Mouse (Mus musculus): ENCODE measurements around the gene Egfl8. TPM values are rescaled to one million over a fixed set of nuclear protein-coding genes. Genes with fewer than 3 reads are reported as not detected.

Egfl8 gene
- total RNA-seq, 2 experiments from 2014 or later = 1.5 to 1.9 TPM

- H3K4me3 ChIP-seq = peak overlapping the region; percentile 94
- no peak for TF ChIP-seq CTCF (IDR thresholded peaks at IDR 0.05)
- intact Hi-C loops (cut with DNase I) = loop anchor here (10.0 kb wide), 1 partner anchor 189 kb away; the partner anchor contains the start of genes Dxo and Stk19
- peak; percentile 45 for DNase-seq
- peak overlapping the region; percentile 91 for H3K27ac ChIP-seq
Observed at GRCm38 (mm10) chr17:34645831-34646511, 30.2 kb upstream of the Egfl8 start.

- intact Hi-C loops (cut with DNase I) = loop anchor here (10.0 kb wide), 1 partner anchor 189 kb away; the partner anchor contains the start of genes Dxo and Stk19
- H3K27ac ChIP-seq = peak overlapping the region; percentile 91
- TF ChIP-seq CTCF (IDR thresholded peaks at IDR 0.05) = no peak
- peak; percentile 12 for DNase-seq
- peak overlapping the region; percentile 94 for H3K4me3 ChIP-seq
Observed at GRCm38 (mm10) chr17:34645256-34645829, 29.6 kb upstream of the Egfl8 start.

- H3K4me3 ChIP-seq = peak within 1 kb of the TSS; percentile 94
- intact Hi-C loops (cut with DNase I) = loop anchor here (10.0 kb wide), 1 partner anchor 190 kb away; the partner anchor contains the start of genes Dxo and Stk19
- H3K27ac ChIP-seq = peak within 1 kb of the TSS; percentile 91
- peak; percentile 96 for DNase-seq
- TF ChIP-seq CTCF (IDR thresholded peaks at IDR 0.05) = no peak
Observed at GRCm38 (mm10) chr17:34644608-34645007, 28.8 kb upstream of the Egfl8 start, which contains the start of gene Fkbpl. Gene Fkbpl (plus strand): TSS chr17:34644764.

- Histone ChIP-seq H3K27ac (no peak overlapping the region), H3K4me3 (peak overlapping the region; percentile 94; the same call in 1 of the 2 replicates)
- TF ChIP-seq CTCF (IDR thresholded peaks at IDR 0.05) = no peak
- intact Hi-C loops (cut with DNase I) = loop anchor here (10.0 kb wide), 1 partner anchor 191 kb away; the partner anchor contains the start of genes Dxo and Stk19
- DNase-seq = peak; percentile 19
Observed at GRCm38 (mm10) chr17:34643944-34644343, 28.2 kb upstream of the Egfl8 start.

- no peak overlapping the region for H3K27ac ChIP-seq
- no peak for DNase-seq
- no peak for TF ChIP-seq CTCF (IDR thresholded peaks at IDR 0.05)
- intact Hi-C loops (cut with DNase I) = loop anchor here (10.0 kb wide), 1 partner anchor 191 kb away; the partner anchor contains the start of genes Dxo and Stk19
- H3K4me3 ChIP-seq = no peak overlapping the region
Observed at GRCm38 (mm10) chr17:34643379-34643778, 27.6 kb upstream of the Egfl8 start.

GRCm38 (mm10) chr17:34641945-34642344 lies 26.2 kb upstream of the Egfl8 start:
- Histone ChIP-seq H3K4me3 (no peak overlapping the region), H3K27ac (peak overlapping the region; percentile 73; the same call in 1 of the 2 replicates)
- intact Hi-C loops (cut with DNase I) = loop anchor here (10.0 kb wide), 1 partner anchor 193 kb away; the partner anchor contains the start of genes Dxo and Stk19
- TF ChIP-seq CTCF (IDR thresholded peaks at IDR 0.05) = no peak
- no peak for DNase-seq

GRCm38 (mm10) chr17:34640778-34641601 lies 25.2 kb upstream of the Egfl8 start:
- DNase-seq = peak; percentile 30
- Histone ChIP-seq H3K4me3 (no peak overlapping the region), H3K27ac (peak overlapping the region; percentile 73)
- intact Hi-C loops (cut with DNase I) = loop anchor here (10.0 kb wide), 1 partner anchor 194 kb away; the partner anchor contains the start of genes Dxo and Stk19
- peak; percentile 18; the same call in 1 of the 2 replicates for TF ChIP-seq CTCF (IDR thresholded peaks at IDR 0.05)

GRCm38 (mm10) chr17:34639461-34640255 lies 23.9 kb upstream of the Egfl8 start:
- TF ChIP-seq CTCF (IDR thresholded peaks at IDR 0.05) = no peak
- intact Hi-C loops (cut with DNase I) = loop anchor here (10.0 kb wide), 1 partner anchor 195 kb away; the partner anchor contains the start of genes Dxo and Stk19
- Histone ChIP-seq H3K27ac (peak overlapping the region; percentile 38; the same call in 1 of the 2 replicates), H3K4me3 (no peak overlapping the region)
- DNase-seq = peak; percentile 14

- TF ChIP-seq CTCF (IDR thresholded peaks at IDR 0.05) = no peak
- DNase-seq = peak; percentile 9
- Histone ChIP-seq H3K27ac (no peak overlapping the region), H3K4me3 (no peak overlapping the region)
- intact Hi-C loops (cut with DNase I) = no loop called here
Observed at GRCm38 (mm10) chr17:34637459-34637858, 21.7 kb upstream of the Egfl8 start.

- intact Hi-C loops (cut with DNase I) = no loop called here
- no peak for TF ChIP-seq CTCF (IDR thresholded peaks at IDR 0.05)
- Histone ChIP-seq H3K27ac (no peak overlapping the region), H3K4me3 (no peak overlapping the region)
- DNase-seq = no peak
Observed at GRCm38 (mm10) chr17:34635671-34636070, 19.9 kb upstream of the Egfl8 start.

- intact Hi-C loops (cut with DNase I) = no loop called here
- Histone ChIP-seq H3K27ac (peak overlapping the region; percentile 69), H3K4me3 (peak overlapping the region; percentile 73)
- peak; percentile 83 for DNase-seq
- no peak for TF ChIP-seq CTCF (IDR thresholded peaks at IDR 0.05)
Observed at GRCm38 (mm10) chr17:34632261-34632691, 16.5 kb upstream of the Egfl8 start.

Measured in gastrocnemius, adult 2 months (tissue).